Mouse (Mus musculus): ENCODE results near the gene Adnp. TPM values are rescaled to one million over a fixed set of nuclear protein-coding genes. Genes with fewer than 3 reads are reported as not detected.

The Adnp gene
- total RNA-seq, 2 experiments from 2014 or later: 4.7 to 28.7 TPM

DNA sequence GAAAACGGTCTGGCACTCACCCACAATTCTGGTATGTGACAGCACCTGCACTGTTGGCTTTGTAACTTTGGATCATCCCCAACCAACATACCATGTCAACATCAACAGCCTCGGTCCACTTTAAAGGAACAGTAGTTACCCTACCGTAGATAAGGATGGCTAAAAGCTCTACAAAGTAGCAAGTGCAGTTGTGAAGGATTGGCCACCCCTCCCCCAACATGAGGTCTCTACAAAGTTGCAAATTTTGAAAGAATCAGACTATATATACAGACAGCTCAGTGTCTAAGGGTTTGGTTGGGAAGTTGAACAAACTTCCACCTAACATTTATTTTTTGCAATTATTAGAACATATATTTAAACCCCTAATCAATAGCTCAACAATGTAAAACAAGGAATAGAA lies 971 bp upstream of the Adnp start:
- no peak for ATAC-seq (replicated peaks; ENCODE audit: poor library complexity, severe bottlenecking)

DNA sequence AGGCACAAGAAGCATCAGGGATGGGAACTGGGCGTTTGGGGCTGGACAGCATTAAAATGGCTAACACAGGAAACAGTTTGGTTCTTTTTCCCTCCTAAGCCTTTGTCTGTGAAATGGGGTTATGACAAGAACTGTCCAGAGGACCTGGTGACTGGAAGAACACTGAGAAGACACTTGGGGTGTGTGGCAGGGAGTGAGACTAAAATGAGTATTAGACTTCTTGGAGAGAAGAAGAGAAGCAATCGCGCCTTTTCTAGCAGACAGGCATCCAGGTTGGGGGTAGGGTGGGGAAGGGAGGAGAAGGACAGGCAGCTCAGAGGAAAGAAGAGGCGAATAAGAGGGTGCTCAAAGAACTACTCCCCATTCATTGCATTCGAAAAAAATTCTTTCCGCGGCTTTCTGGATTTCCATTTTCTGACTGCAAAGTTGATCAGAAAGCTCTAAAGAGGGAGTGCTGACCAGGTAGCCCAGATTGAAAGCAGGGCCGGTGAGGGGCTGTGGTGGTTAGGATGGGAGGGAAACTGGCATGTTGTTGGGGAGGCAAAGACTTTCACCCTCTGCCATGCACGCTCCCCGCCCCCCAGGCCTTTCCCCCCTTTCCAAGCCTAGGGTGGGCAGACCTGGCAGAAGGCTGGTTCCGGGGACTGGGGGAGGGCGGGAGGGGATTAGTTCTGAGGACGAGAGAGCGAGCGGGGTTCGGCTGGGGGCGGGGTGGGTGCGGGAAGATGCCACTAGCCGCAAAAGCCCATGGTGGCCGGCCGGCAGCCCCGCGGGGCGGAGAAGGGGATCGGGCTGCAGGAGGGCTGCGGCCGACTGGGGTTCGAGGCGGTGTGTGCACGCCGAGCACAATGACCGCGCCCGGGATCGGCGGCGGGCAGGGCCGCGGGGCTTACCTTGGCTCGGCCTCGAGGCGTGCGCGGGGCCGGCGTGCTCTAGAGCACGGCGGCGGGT lies 956 bp downstream of the Adnp start:
- ATAC-seq (replicated peaks; ENCODE audit: poor library complexity, severe bottlenecking): no peak

DNA sequence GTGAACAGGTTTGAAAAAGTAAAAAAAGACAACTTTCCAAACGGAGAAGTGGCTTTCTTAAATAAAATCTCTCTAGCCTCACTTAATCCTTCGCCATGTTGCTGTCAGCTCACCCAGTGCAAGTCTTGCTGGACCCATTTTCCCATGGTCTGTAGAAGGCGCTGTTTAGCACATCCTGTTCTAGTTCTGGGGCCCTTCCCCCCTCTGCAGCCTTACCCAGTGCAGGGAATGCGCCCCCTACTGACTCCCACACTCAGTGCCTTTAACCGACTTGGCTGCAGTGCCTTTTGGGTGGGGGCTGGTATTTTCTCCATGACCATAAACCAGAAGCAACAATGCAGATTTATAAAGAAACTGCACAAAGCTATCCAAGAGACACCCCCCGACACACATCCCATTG lies 1.6 kb downstream of the Adnp start:
- peak; percentile 69 for ATAC-seq (replicated peaks; ENCODE audit: poor library complexity, severe bottlenecking)

DNA sequence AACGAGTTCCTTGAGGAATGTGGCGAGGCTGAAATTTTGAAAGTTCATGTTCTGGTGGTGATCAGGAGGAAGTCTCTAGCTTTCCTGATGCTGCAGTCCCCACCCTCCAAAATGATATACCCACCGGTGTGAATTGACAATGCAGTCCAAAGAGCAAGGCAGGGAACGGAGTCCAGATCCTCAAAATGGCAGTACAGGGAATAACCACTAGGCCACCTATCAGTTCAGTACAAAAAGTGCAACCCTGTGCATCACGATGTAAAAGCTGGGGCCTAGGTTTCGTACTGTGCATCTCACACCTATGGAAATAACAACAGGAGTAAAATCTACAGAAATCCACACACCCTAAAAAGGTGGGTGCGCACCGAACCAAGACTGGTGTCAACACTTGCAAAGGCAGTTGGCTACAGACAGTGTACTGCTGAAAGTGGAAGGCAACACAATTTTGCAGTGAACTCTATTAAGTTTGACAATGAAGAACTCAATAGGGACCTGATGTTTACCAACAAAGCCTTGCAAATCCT lies 2.4 kb downstream of the Adnp start:
- ATAC-seq (replicated peaks; ENCODE audit: poor library complexity, severe bottlenecking): no peak

DNA sequence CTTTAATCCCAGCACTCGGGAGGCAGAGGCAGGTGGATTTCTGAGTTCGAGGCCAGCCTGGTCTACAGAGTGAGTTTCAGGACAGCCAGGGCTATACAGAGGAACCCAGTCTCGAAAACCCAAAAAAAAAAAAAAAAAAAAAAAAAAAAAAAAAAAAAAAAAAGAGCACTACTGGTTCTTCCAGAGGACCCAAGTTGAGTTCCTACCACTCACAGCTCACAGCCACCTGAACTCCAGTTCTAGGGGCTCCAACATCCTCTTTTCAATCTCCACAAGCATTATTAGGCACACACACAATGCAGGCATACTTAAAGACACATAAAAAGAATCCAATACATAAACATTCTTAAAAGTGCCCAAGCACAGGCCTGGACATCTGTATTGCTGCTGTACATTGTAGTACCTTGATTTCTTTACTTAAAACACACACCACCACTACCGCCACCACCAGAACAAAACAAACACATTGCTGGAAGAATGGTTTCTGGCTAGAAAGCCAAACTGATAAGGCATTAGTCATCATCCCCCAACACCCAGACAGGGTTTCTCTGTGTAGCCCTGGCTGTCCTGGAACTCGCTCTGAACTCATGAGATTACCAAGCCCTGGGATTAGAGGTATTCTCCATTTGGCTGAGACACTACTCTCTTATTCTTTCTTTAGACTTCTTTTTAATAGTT lies 6.8 kb downstream of the Adnp start:
- ATAC-seq (replicated peaks; ENCODE audit: poor library complexity, severe bottlenecking): no peak

DNA sequence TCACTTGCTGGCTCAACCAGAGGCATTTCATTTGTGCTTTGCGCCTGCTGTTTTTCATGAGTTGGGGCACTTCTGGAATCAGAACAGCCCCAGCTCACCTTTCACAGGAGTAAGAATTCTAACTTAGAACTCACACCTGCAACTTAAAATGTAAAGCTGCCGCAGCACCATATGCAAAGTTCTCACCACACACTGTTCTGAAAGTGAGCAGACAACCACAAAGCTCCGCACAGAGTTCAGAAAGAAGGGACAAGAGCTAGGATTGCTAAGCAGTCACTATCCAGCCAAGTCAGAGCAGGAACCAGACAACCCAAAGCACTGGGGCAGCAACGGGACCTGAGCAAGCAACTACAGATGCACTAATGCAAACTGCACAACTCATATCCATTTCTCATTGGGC lies 7.4 kb downstream of the Adnp start:
- no peak for ATAC-seq (replicated peaks; ENCODE audit: poor library complexity, severe bottlenecking)

DNA sequence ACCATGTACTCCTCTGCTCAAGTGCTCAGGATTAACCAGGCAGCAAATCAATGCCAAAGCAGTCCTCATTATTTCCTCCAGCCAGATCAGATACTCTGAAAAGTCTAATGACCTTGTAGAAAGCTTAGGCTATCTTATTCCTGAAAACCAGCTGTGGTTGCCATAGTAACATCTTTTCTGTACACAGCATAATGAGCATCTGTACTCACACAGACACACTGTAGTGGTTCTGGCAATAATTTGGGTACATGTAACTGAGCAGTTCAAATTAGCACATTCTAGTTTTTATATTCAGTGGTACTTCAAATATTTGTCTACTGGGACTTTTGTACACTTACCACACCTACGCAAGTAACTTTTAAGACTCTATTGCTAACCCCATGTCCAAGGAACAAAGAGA lies 8.5 kb downstream of the Adnp start:
- no peak for ATAC-seq (replicated peaks; ENCODE audit: poor library complexity, severe bottlenecking)

DNA sequence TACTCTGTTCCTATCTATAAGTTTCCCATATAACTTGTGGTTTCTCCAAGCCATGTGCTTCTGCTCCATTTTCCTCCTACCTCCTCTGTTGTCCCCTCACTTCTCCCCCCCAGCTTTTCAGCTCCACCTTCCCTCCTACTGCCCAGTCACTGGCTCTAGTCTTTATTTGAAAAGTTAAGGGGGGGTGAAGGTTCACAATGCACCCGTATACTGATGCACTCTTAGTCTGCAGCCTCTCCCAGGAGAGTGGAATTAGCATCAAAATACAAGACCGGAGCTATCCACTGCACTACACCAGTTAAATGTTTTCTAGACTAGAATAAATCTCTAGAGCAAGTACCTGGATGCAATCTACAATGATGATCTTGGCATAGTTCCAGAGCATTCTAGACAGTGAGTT lies 11.2 kb downstream of the Adnp start:
- ATAC-seq (replicated peaks; ENCODE audit: poor library complexity, severe bottlenecking): no peak

DNA sequence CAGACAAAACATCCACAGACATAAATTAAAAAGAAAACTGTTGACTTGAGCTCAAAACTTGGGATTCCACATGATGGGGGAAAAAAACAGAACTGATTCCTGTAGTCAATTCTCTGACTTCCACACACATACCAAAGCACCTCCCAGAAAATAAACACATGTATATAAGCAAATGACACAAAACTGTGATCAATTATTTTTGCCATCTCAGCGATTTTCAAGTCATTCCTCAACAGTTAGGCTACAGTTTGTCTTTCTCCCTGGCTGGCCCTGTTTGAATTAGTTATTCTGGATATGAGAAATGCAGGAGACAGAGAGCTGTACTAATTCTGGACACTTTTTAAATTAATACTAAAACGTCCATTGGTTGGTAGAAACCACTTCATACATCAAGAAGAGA lies 13.2 kb downstream of the Adnp start:
- no peak for ATAC-seq (replicated peaks; ENCODE audit: poor library complexity, severe bottlenecking)

DNA sequence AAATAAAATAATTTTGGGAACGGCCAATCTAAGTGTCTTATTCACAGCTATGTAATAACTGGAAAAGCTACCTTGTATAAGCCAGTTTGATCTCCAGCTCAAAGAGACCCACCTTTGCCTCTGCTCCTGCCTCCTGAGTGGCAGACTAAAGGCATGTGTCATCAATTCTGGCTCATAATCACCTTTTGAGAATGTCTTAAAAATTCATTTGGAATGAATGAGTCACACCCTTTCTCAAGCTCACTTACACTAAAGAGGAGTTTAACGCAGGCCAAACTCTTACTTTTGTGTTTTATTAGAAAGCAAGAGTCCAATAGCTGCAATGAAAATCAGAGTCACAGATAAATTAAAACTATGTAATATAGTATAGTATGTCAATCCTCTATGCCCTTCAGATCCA lies 15.1 kb downstream of the Adnp start:
- ATAC-seq (replicated peaks; ENCODE audit: poor library complexity, severe bottlenecking): no peak

DNA sequence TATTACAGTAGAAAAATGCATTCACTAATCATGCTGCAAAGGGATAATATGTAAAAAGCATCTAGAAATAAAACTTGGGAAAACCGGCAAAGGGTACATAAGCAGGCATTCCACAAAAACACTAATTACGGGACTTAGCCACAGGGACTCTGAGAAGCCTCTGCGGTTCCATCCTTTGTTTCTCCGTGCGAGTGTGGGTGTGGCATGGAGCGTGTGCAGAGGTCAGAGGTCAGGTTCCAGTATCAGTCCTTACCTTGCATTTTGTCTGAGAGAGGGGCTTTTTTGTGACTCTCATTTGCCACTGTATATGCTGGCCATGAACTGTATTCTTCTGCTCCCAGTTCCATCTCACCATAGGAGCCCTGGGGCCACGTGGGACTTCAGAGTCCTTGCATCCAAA lies 31.0 kb downstream of the Adnp start:
- ATAC-seq (replicated peaks; ENCODE audit: poor library complexity, severe bottlenecking): no peak

DNA sequence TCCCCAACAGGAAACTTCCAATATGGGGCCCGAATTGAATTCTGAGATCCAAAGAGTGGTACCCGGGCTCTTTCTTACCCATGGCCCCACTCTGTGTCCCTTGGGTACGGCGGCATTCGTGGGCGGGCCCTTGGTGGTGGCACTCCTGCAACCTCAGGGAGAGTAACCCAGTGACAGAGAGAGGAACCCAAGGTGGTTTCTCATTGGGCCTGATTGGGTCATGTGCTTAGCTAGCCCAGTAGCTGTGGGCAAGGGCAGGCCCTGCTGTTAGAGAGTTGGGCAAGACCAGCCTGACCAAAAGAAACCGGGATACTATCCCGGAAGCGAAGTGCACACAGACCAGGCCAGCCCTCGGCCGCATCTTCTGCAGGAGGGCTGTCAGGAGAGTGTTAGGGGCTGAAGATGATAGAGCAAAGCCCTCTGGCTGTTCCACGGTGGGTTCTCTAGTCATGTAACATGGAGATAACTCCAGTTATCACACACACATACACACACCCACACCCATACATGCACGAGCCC lies 36.7 kb downstream of the Adnp start:
- ATAC-seq (replicated peaks; ENCODE audit: poor library complexity, severe bottlenecking): peak; percentile 99

DNA sequence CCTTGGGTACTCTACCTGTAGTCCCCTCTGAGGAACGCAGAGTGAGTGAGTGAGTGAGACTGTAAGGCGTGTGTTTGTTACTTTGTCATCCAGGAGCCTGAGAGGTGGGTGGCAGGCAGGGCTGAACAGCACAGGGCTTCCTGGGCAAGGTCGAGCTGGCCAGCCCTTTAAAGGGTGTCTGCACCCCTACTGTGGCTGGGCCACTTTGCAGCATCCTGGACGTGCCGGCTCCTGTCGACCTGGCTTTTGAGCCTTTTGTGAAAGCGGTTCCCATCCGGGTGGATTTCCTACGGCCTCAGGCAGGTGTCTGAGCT lies 37.2 kb downstream of the Adnp start:
- ATAC-seq (replicated peaks; ENCODE audit: poor library complexity, severe bottlenecking): peak; percentile 12; the same call in 1 of the 2 replicates

DNA sequence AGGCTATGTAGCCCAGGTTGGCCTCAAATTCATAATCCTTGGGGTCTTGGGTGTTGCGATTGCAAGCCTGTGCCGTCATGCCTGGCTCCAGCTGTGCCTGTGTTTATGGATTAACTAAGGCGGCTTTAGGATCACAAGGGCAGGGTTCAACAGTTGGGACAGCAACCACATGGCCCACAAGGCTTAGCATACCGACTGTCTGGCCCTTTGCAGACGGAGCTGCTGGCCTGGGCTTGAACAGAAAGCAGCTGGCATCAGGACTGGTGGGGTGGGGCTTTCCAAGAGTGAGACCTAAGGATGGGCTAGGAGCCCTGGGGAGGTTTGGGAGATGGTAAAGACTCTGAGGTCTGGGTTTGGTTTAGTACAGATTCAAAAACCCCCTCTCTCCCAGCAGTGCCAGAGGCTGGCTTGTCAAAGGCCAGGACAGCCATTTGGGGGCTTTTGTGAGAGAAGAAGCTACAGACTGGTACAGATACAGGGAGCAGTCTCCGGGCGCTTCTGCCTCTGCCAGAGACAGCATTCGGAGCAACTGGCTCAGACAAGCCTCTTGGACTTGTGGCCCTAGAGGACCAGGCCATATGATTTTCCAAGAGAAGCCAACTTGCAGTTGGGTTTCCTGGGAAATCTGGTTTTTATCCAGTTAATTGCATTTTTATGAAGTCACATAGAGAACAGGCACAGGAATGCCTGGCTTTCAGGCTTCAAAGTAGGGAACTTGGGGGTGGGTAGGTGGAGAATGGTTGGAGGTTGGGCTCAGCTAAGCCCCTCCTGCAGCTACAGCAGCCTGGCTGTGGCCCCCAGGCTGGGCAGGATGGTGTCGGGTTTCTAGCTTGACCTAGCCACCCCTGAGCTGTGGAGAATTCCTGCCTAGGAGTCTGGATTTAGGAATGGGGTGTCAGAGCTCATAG lies 37.8 kb downstream of the Adnp start:
- ATAC-seq (replicated peaks; ENCODE audit: poor library complexity, severe bottlenecking): no peak

DNA sequence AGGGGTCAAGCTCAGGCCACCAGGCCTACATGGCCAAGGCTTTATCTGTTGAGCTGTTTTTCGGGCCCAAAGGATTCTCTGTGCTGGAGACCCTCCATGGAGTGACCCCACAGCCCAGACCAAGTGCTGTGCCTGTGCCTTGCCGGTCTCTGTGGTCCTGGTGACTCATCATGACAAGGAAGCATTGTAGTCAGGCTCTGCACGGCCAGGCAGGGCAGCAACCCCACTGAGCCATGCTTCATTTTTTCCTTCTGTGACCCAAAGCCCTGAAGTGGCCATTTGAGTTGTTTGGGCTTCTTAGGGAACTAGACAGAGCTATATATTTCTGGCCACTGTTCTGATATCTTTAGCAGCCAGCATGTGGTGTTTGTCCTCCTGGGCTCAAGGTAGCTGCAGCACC lies 39.1 kb downstream of the Adnp start:
- no peak for ATAC-seq (replicated peaks; ENCODE audit: poor library complexity, severe bottlenecking)

DNA sequence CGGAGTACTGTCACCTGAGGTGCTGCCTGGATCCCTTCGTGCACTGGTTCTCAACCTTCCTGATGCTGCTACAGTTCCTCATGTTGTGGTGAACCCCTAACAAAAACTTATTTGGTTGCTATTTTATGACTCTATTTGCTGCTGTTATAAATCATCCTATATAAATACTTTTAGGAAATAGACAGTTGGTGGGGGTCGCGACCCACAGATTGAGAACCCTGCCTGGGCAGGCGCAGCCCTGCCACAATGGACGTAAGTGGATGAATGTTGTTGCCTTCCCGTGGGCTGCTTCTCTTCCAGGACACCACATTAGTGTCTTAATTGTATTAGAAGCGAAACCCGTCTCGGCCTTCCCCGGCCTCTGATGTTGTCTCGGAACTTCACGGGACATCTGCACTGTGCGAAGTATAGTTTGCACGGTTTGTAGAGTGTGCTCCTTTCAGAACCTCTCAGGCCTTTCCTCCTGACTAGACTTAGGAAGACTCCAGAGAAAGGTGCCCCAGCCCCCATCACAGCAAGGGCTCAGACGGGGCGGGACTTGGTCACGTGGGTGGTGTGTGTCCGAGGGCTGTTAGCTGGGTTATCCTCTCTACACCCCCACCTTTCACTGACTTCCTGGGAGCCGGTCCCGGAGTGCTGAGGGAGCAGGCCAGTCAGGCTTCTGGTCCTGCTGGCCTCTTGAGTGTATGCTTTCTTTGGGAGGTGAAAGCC lies 40.0 kb downstream of the Adnp start:
- no peak for ATAC-seq (replicated peaks; ENCODE audit: poor library complexity, severe bottlenecking)

DNA sequence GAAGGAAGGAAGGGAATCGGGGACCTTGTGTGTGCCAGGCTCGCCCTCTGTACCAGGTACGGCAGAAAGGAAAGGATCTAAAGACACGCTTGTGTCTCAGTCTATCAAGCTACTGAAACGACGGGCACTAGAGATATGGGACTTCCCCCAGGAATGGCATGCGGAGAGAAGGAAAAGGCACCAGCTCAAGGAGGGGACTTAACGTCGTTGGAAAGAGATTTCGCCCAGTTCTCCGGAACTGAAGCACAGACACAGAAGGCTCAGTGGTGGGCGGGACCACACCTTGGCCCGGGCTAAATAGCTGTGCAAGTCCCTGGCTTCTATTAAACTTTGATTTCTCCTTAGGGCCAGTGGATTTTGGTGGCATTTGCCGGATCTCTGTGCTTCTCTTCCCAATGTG lies 44.9 kb downstream of the Adnp start:
- ATAC-seq (replicated peaks; ENCODE audit: poor library complexity, severe bottlenecking): no peak

DNA sequence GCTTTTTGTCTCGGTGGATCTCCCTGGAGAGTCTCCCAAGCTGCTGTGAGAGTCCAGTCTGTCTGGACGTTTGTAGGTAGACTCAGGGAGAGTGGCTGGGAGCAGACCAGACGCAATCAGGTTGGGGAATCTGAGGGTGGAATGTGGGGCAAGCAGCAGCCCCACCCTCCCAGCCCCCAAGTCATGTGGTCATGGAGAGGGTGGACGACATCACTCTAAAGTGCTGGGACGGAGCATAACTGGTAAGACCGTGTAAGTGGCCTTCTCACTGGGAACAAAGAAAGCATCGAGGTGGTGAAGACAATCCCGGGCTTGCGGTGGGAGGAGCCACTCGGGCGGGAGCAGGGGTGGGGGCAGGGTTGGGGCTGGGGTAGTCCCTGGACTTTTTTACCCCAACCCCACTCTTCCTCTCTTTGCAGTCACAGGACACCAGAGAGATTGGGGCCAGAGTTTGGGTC lies 45.4 kb downstream of the Adnp start:
- ATAC-seq (replicated peaks; ENCODE audit: poor library complexity, severe bottlenecking): no peak

DNA sequence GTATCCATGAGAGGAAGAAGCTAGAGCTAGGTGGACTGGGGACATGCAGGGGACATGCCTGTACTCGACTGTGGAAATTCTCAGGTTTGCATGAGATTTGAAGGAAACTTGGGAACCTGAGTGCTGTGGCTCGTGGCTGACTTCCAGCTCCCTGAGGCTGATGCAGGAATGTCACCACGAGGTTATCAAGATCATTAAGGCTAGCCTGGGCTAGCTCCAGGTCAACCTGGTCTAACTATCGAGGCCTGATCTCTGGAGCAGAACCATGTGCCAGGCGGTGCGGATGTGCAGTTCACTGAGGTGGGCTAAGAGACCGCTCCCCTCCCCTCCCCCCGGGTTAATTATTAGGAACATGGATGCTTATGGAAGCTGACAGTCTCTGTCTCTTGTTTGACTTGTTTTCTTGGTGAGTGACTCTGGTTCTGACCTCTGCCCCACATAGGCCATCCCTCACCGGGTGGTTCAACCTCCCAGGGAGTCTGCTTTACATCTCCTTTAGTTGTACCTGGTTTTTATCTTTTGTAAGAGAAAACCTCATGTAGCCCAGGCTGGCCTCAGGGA lies 46.5 kb downstream of the Adnp start:
- ATAC-seq (replicated peaks; ENCODE audit: poor library complexity, severe bottlenecking): no peak

Measured in granulocyte monocyte progenitor cell, adult 5-6 weeks (primary cell).